Mouse (Mus musculus) cerebellum, adult (tissue): ENCODE results near the gene Fam193b.
A peak's percentile ranks its signal among the peaks of the same experiment; 100 is the strongest.
"Not testable (repeated sequence)": the region's sequence is repeated elsewhere in the genome, so short reads cannot be mapped to it uniquely, and the experiment has no call there.

Source experiments
- ATAC-seq: cut with Nextera tagmentation; 2 replicates; pipeline ENCODE4 v1.9.2; 2017; ENCODE audit warnings: mild to moderate bottlenecking, moderate library complexity, mixed read lengths; ENCODE audit not compliant: insufficient number of reproducible peaks, low FRiP score, low TSS enrichment

Fam193b gene

GRCm38 (mm10) chr13:55571027-55571751 lies at the start of gene Fam193b:
TSS of gene Fam193b (minus strand) at chr13:55571120.
- ATAC-seq = peak; percentile 94

DNA sequence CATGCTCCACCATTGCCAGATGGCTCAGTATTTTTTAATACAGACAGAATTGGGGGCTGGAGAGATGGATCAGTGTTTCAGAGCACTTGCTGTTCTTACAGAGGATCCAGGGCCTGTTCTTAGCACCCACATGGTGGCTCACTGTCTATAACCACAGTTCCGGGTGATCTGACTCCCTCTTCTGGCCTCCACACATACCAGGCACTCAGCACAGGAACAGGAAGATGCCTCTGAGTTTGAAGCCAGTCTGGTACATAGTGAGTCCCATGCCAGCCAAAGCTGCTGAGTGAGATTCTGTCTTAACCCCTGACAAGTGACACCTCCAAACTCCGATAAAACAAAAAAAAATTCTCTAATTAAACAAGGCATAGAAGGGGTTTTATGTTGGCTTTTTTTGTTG lies 49.4 kb upstream of the Fam193b start:
- no peak for ATAC-seq

DNA sequence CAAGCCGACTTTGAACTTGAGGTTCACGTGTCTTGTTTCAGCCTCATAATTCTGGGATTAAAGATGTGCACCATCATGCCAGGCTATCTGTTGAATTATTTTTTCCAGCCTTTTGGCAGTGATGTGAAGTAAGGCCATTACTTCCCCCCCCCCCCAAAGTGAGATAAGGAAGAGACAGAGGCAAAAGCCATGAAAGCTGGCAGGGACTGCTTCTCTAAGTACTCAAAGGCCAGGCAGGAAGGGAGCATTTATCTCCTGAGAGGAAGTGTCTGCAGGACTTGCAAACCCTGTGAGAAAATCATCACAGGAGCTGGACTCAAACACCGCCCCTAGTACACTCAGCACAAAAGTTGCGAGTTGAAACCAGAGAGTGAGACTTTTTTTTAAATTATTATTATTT lies 48.4 kb upstream of the Fam193b start:
- no peak for ATAC-seq

DNA sequence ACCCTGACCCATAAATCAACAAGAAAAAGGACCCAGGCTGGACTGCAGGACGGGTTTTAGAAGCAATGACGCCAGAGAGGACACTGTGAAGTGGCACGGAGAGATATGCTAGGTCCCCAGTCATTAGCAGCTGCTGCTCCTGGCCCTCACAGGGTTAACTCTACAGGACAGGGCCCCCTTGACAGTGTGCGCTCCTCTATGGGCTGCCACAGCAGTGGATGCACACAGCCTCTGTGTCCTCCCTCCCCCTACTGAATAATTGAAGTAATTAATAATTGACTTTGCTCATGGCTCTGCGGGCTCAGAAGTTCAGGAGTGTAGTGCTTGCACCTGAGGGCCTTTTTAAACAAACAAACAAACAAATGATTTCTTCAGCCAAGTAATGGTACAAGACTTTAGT lies 42.6 kb upstream of the Fam193b start:
- no peak for ATAC-seq

GRCm38 (mm10) chr13:55611996-55612395 lies 41.1 kb upstream of the Fam193b start:
- ATAC-seq = no peak

GRCm38 (mm10) chr13:55607624-55608006 lies 36.7 kb upstream of the Fam193b start:
- no peak for ATAC-seq

DNA sequence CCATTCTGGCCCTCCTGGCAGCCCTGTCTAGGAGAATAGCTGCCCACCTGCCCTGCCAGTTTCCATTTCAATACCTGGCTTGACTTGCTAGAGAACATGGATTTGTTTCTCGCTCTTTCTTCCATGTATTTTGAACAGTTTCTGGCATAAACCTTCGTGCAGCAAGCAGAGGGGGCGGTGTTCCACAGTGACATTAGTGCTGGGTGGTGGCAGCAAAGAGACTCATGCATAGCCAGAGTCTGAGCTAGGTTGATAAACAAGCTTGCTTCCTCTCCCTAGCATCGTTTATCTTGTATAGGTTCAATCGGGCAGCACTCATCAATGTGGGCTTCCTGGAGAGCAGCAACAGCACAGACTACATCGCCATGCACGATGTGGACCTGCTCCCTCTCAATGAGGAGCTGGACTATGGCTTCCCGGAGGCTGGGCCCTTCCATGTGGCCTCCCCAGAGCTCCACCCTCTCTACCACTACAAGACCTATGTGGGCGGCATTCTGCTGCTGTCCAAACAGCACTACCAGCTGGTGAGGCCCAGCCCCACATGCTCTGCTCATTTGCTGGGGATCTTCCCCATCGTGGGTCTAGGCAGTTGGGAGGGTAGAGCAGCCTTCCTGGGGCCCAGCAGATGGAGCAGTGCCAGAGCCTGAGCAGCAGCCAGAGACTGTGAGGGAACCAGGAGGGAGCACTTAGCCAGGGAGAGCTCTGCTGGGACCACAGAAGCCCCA lies 36.1 kb upstream of the Fam193b start:
- ATAC-seq = no peak

- ATAC-seq = no peak
These were observed 33.7 kb upstream of the Fam193b start for GRCm38 (mm10) chr13:55604606-55605005.

GRCm38 (mm10) chr13:55601611-55602010 lies 30.7 kb upstream of the Fam193b start:
- ATAC-seq = no peak

DNA sequence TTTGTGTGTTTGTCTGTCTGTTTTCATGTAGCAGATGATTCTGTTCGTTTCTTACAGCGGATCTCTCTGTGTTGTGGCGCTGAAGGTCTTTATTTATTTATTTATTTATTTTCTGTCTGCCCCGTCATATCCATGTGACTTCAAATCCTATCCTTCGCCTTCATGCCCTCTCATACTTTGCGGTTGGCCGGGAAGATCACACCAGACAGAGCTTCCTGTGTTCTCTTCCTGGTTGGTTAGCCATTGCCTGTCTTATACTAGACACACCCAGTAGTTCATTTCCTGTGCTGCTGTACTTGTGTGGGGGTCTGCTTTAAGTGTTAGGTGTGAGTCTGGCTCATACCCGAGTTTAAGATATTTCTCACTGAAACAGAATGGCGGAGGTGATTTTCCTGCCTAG lies 29.7 kb upstream of the Fam193b start:
- ATAC-seq = no peak

GRCm38 (mm10) chr13:55599566-55600540 lies 28.9 kb upstream of the Fam193b start, which contains the start of gene B4galt7:
TSS of gene B4galt7 (plus strand) at chr13:55599896.
- ATAC-seq = peak; percentile 74

GRCm38 (mm10) chr13:55596802-55597201 lies 25.9 kb upstream of the Fam193b start:
- no peak for ATAC-seq

- no peak for ATAC-seq
These were observed 24.5 kb upstream of the Fam193b start for GRCm38 (mm10) chr13:55595375-55595774.

- ATAC-seq = peak; percentile 11; the same call in 1 of the 2 replicates
These were observed 22.4 kb upstream of the Fam193b start for GRCm38 (mm10) chr13:55593254-55593747.

DNA sequence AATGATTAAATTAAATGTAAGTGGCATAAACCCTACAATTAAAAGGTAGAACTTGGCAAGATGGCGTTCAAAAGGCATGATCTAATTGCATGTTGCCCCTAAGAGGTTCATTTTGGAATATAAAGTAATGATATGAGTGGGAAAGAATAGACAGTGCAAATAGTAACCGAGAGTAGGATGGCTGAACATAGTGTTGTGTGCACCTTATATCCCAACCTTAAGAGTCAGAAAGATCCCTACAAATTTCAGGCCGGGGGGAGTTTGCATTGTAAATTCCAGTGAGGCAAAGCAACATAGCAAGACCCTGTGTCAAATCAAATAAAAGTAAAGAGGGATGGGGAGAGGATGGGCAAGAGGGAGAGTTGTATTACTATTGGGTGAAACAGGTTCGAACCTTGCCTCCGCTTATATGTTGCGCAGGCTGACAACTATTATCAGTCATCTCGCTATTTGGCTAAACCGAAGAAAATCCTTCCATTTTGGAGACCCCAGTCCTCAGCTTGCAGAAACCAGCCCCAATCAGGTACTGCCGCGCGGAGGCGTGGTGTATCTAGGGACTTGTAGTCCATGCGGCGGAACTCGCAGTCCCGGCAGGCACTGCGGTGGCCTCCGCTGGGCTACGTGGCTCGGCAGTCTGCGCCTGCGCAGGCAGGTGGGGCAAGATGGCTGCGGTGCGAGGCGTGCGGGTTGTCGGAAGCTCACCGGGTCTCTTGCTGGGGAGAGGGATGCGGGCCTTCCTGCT lies 21.8 kb upstream of the Fam193b start:
- peak; percentile 97 for ATAC-seq

DNA sequence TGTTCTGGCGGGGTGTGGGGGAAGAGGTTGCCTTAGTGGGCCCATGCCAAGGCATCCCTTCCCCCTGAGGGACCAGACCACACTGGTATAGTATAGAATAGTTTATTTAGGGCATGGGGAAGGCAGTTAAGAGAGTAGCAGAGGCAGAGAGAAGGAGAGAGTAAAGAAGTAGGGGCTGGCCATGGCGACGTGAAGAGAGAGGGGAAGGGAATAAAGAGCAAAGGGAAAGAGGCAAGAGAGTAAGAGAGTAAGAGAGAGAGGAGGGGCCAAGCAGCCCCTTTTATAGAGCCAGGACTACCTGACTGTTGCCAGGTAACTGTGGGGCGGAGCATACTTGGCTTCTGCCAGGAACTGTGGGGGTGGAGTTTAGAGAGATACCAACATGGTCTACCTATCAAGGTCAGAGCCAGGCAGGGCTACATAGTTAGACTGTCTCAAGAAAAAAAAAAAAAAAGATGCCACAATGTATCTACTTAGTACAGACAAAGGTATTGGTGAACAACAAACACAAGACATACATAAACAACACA lies 21.1 kb upstream of the Fam193b start:
- ATAC-seq = no peak

GRCm38 (mm10) chr13:55578086-55578485 lies 7.2 kb upstream of the Fam193b start:
- ATAC-seq = no peak

- not testable (repeated sequence) for ATAC-seq
These were observed 6.0 kb upstream of the Fam193b start for GRCm38 (mm10) chr13:55576872-55577271.

GRCm38 (mm10) chr13:55575932-55576331 lies 5.0 kb upstream of the Fam193b start:
- no peak for ATAC-seq
